Mouse (Mus musculus): ENCODE results near the gene Slc8a1. TPM values are rescaled to one million over a fixed set of nuclear protein-coding genes. Genes with fewer than 3 reads are reported as not detected.

The Slc8a1 gene
- total and polyA plus RNA-seq, 2 experiments, result 0.27 to 3.8 TPM

DNA sequence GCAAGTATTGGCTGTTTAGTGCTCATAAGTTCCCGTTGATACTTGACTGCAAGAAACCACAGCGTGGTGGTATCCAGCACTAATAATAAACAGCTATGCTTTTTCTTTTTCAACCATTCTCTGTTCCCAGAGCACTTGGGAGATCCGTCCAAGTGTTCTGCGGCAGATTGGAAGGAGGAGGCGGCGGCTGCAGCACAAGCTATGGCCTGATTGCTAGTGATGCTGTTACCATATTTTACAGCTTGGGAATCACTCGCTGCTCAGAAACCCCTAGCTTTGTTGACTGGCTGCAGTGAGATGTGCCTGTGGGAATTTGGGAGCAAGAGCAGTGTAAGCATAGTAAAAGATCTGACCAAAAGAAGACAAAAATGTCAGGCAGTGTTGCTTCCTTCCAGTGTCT lies 310.9 kb downstream of the Slc8a1 start:
- Histone ChIP-seq H3K27me3 (ENCODE audit: control insufficient read depth, insufficient read depth, low read length) (no peaks in the 10 kb centered on the region), H3K9ac (ENCODE audit: low read depth, low read length) (no peak overlapping the region), H3K27ac (replicated peaks; ENCODE audit: insufficient read depth, low read depth, low read length) (no peak overlapping the region), H3K36me3 (ENCODE audit: control insufficient read depth, insufficient read depth, low read length) (no peaks in the 10 kb centered on the region), H3K4me3 (ENCODE audit: insufficient read depth, low read depth, low read length) (no peak overlapping the region), H3K4me1 (ENCODE audit: control insufficient read depth, insufficient read depth, low read length) (no peaks in the 10 kb centered on the region), H3K79me2 (ENCODE audit: control insufficient read depth, insufficient read depth, low read length) (no peaks in the 10 kb centered on the region)
- no peak for TF ChIP-seq POLR2A (IDR thresholded peaks at IDR 0.05; ENCODE audit: extremely low read depth, insufficient read depth, low read length)
- no peak for TF ChIP-seq CTCF (IDR thresholded peaks at IDR 0.05; ENCODE audit: low read depth, low read length)
- no peak for DNase-seq (ENCODE audit: extremely low read depth, low read depth, low spot score)
- WGBS, result 93% methylated on average over 7 of the region's 7 CpGs

DNA sequence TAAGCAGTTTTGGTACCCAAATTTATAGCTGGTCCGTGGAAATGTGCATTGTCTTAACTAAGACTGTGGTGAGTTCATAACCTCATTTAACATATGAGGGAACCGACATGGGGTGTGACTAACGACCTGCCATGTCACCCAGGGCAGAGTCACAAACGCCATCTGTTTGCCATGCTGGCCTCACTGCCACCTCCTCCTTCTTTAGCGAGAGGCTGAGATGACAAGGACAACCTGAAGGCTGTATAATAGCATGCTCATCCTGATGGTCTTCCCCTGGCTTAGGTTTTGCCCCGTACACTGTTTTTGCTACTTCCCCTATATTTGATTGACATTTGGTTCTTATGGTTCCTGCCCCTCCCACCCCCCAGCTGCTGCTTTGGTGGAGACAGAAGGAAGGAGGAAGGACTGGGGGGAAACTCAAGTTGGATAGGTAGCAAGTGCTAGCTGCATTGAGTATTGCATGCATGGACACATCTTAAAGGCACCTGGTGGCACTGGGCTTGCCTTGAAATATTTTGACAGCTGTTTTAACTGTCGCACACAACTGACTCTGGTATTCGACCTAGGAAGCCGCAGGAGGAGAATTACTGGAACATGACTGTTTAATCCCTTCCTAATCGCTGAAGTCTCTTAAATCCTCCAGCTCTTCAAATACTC lies 313.8 kb downstream of the Slc8a1 start:
- H3K27me3 ChIP-seq (ENCODE audit: control insufficient read depth, insufficient read depth, low read length), result no peaks in the 10 kb centered on the region
- H3K4me1 ChIP-seq (ENCODE audit: control insufficient read depth, insufficient read depth, low read length), result no peaks in the 10 kb centered on the region
- H3K9ac ChIP-seq (ENCODE audit: low read depth, low read length), result no peak overlapping the region
- TF ChIP-seq CTCF (IDR thresholded peaks at IDR 0.05; ENCODE audit: low read depth, low read length) (no peak), POLR2A (IDR thresholded peaks at IDR 0.05; ENCODE audit: extremely low read depth, insufficient read depth, low read length) (no peak)
- no peaks in the 10 kb centered on the region for H3K36me3 ChIP-seq (ENCODE audit: control insufficient read depth, insufficient read depth, low read length)
- no peak for DNase-seq (ENCODE audit: extremely low read depth, low read depth, low spot score)
- H3K27ac ChIP-seq (replicated peaks; ENCODE audit: insufficient read depth, low read depth, low read length), result no peak overlapping the region
- no peak overlapping the region for H3K4me3 ChIP-seq (ENCODE audit: insufficient read depth, low read depth, low read length)
- no peaks in the 10 kb centered on the region for H3K79me2 ChIP-seq (ENCODE audit: control insufficient read depth, insufficient read depth, low read length)
- WGBS, result 76% methylated on average over 10 of the region's 10 CpGs

- Histone ChIP-seq H3K27ac (replicated peaks; ENCODE audit: insufficient read depth, low read depth, low read length) (no peak overlapping the region), H3K79me2 (ENCODE audit: control insufficient read depth, insufficient read depth, low read length) (no peaks in the 10 kb centered on the region), H3K9ac (ENCODE audit: low read depth, low read length) (no peak overlapping the region), H3K36me3 (ENCODE audit: control insufficient read depth, insufficient read depth, low read length) (no peaks in the 10 kb centered on the region), H3K4me3 (ENCODE audit: insufficient read depth, low read depth, low read length) (no peak overlapping the region), H3K27me3 (ENCODE audit: control insufficient read depth, insufficient read depth, low read length) (no peaks in the 10 kb centered on the region), H3K4me1 (ENCODE audit: control insufficient read depth, insufficient read depth, low read length) (no peaks in the 10 kb centered on the region)
- DNase-seq (ENCODE audit: extremely low read depth, low read depth, low spot score), result no peak
- WGBS, result 87% methylated on average over 10 of the region's 10 CpGs
- TF ChIP-seq POLR2A (IDR thresholded peaks at IDR 0.05; ENCODE audit: extremely low read depth, insufficient read depth, low read length) (no peak), CTCF (IDR thresholded peaks at IDR 0.05; ENCODE audit: low read depth, low read length) (no peak)
Observed at GRCm38 (mm10) chr17:81419802-81420459, 318.2 kb downstream of the Slc8a1 start.

DNA sequence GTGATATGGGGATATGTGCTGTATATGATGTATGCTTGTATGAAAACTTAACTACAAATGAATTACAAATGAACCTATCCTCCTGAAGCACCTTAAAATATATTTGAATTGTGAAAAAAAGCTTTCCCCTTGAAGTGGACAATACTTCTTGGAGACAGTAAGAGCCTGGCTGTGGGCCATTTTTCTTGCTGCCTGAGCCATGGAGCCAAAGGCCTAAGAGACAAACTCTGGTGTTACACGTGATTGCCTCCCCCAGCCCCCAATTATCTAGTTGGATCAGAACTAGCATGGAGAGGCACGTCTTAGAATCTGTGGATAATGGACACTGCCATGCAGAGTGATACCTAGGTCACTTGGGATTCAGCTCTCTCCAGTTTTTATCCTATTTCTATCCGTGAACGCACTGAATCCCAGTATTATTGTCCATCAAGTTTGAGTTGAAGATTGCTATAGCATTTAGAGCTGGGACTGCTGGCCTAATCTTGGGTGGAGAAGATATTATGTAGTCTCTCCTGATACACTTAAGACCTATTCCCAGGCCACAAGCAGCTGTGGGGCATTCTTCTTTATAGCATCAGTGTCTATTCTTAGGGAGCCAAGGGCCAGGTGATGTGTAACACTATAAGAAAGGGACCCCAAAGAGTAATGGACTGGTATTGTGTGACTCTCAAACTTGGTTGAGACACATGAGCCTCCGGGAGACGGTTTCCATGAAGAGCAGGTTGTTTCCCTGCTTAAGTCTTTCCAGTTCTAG lies 321.6 kb downstream of the Slc8a1 start:
- H3K4me3 ChIP-seq (ENCODE audit: insufficient read depth, low read depth, low read length), result no peak overlapping the region
- no peaks in the 10 kb centered on the region for H3K4me1 ChIP-seq (ENCODE audit: control insufficient read depth, insufficient read depth, low read length)
- 84% methylated on average over 6 of the region's 6 CpGs for WGBS
- H3K27ac ChIP-seq (replicated peaks; ENCODE audit: insufficient read depth, low read depth, low read length), result no peak overlapping the region
- TF ChIP-seq CTCF (IDR thresholded peaks at IDR 0.05; ENCODE audit: low read depth, low read length) (no peak), POLR2A (IDR thresholded peaks at IDR 0.05; ENCODE audit: extremely low read depth, insufficient read depth, low read length) (no peak)
- no peaks in the 10 kb centered on the region for H3K79me2 ChIP-seq (ENCODE audit: control insufficient read depth, insufficient read depth, low read length)
- DNase-seq (ENCODE audit: extremely low read depth, low read depth, low spot score), result no peak
- no peaks in the 10 kb centered on the region for H3K36me3 ChIP-seq (ENCODE audit: control insufficient read depth, insufficient read depth, low read length)
- no peaks in the 10 kb centered on the region; the same call in 1 of the 2 replicates for H3K27me3 ChIP-seq (ENCODE audit: control insufficient read depth, insufficient read depth, low read length)
- no peak overlapping the region for H3K9ac ChIP-seq (ENCODE audit: low read depth, low read length)

GRCm38 (mm10) chr17:81412736-81413135 lies 325.4 kb downstream of the Slc8a1 start:
- Histone ChIP-seq H3K4me1 (ENCODE audit: control insufficient read depth, insufficient read depth, low read length) (no peaks in the 10 kb centered on the region), H3K79me2 (ENCODE audit: control insufficient read depth, insufficient read depth, low read length) (no peaks in the 10 kb centered on the region), H3K27ac (replicated peaks; ENCODE audit: insufficient read depth, low read depth, low read length) (no peak overlapping the region), H3K9ac (ENCODE audit: low read depth, low read length) (no peak overlapping the region), H3K27me3 (ENCODE audit: control insufficient read depth, insufficient read depth, low read length) (no peaks in the 10 kb centered on the region; the same call in 1 of the 2 replicates), H3K36me3 (ENCODE audit: control insufficient read depth, insufficient read depth, low read length) (no peaks in the 10 kb centered on the region), H3K4me3 (ENCODE audit: insufficient read depth, low read depth, low read length) (no peak overlapping the region)
- DNase-seq (ENCODE audit: extremely low read depth, low read depth, low spot score), result no peak
- no peak for TF ChIP-seq CTCF (IDR thresholded peaks at IDR 0.05; ENCODE audit: low read depth, low read length)
- WGBS, result 81% methylated on average over 4 of the region's 4 CpGs
